Mouse (Mus musculus): Measurements from ENCODE around the gene Vopp1. TPM values are rescaled to one million over a fixed set of nuclear protein-coding genes. Genes with fewer than 3 reads are reported as not detected.

The Vopp1 gene
- total and polyA plus RNA-seq, 3 experiments = 0.10 TPM; not detected in 2

DNA sequence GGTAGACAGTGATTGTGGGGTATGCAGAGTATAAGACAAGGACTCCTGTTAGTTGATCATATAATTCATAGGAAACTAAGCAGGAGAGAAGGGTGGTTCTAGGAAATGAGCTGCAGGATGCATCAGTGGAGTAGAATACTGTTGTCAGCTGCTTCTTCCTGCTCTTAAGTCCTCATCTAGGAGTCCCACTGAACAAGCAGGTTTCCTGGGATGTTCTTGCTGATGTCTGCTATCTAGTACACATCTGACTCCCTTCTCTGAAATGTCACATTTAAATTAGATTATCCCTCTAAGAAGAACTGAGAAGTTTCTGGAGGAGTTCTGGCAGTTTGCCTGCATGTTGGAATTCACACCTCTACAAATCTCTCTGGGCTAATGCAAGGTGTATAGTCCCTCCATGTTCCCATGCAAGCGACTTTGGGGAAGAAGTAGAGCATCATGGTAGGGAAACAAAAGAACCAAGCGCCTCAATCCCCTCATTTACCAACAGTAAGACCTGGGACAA lies 10.5 kb downstream of the Vopp1 start:
- dilution Hi-C loops (cut with MboI; ENCODE audit: extremely low pct_ligation_motif_present, extremely low pct_unique_long_range_greater_than_20kb, low sequenced_read_pairs) (no loop called here), in situ Hi-C loops (cut with MboI; ENCODE audit: low pct_ligation_motif_present, low pct_unique_long_range_greater_than_20kb, low sequenced_read_pairs) (no loop called here)
- Histone ChIP-seq H3K79me2 (replicated peaks; ENCODE audit: control insufficient read depth, extremely low read depth, insufficient read depth, poor library complexity, severe bottlenecking) (no peaks in the 10 kb centered on the region), H3K4me2 (ENCODE audit: insufficient read depth, low read depth, poor library complexity, severe bottlenecking) (no peak overlapping the region), H3K9ac (ENCODE audit: insufficient read depth, low read depth) (no peak overlapping the region), H3K9me3 (replicated peaks; ENCODE audit: low read length) (no peaks in the 10 kb centered on the region), H3K4me1 (ENCODE audit: control insufficient read depth in 1 of 2, insufficient read depth in 2 of 2) (no peaks in the 10 kb centered on the region), H3K4me3 (replicated peaks in 1 of 3; ENCODE audit: low read depth in 2 of 3, low read length in 2 of 3, poor library complexity in 1 of 3) (no peak overlapping the region), H3K27me3 (replicated peaks) (no peaks in the 10 kb centered on the region), H3K36me3 (replicated peaks in 1 of 2; ENCODE audit: control insufficient read depth in 1 of 2, insufficient read depth in 1 of 2, low read length in 1 of 2) (no peaks in the 10 kb centered on the region), H3K27ac (ENCODE audit: insufficient read depth, low read depth) (no peak overlapping the region)
- no peak for DNase-seq (ENCODE audit: extremely low read depth)
- TF ChIP-seq E2F4 (IDR thresholded peaks at IDR 0.05; ENCODE audit: insufficient replicate concordance, low read depth, low read length) (no peak), ELF1 (IDR thresholded peaks at IDR 0.05; ENCODE audit: low read depth, low read length) (no peak), USF1 (IDR thresholded peaks at IDR 0.05; ENCODE audit: low read depth, low read length) (no peak), USF2 (conservative IDR thresholded peaks at IDR 0.05; ENCODE audit: low read depth, low read length) (no peak), TCF12 (IDR thresholded peaks at IDR 0.05; ENCODE audit: low read depth, low read length) (no peak), JUN (IDR thresholded peaks at IDR 0.05; ENCODE audit: insufficient read depth, low read depth, low read length) (no peak), MAFK (IDR thresholded peaks at IDR 0.05; ENCODE audit: insufficient replicate concordance, low read length) (no peak), POLR2A (IDR thresholded peaks at IDR 0.05; ENCODE audit: low read depth, low read length) (no peak), MYC (IDR thresholded peaks at IDR 0.05; ENCODE audit: low read depth, low read length) (no peak), IRF4 (IDR thresholded peaks at IDR 0.05; ENCODE audit: low read depth, low read length) (no peak), CHD1 (IDR thresholded peaks at IDR 0.05; ENCODE audit: low read depth, low read length) (no peak), RAD21 (IDR thresholded peaks at IDR 0.05; ENCODE audit: low read depth, low read length) (no peak)

DNA sequence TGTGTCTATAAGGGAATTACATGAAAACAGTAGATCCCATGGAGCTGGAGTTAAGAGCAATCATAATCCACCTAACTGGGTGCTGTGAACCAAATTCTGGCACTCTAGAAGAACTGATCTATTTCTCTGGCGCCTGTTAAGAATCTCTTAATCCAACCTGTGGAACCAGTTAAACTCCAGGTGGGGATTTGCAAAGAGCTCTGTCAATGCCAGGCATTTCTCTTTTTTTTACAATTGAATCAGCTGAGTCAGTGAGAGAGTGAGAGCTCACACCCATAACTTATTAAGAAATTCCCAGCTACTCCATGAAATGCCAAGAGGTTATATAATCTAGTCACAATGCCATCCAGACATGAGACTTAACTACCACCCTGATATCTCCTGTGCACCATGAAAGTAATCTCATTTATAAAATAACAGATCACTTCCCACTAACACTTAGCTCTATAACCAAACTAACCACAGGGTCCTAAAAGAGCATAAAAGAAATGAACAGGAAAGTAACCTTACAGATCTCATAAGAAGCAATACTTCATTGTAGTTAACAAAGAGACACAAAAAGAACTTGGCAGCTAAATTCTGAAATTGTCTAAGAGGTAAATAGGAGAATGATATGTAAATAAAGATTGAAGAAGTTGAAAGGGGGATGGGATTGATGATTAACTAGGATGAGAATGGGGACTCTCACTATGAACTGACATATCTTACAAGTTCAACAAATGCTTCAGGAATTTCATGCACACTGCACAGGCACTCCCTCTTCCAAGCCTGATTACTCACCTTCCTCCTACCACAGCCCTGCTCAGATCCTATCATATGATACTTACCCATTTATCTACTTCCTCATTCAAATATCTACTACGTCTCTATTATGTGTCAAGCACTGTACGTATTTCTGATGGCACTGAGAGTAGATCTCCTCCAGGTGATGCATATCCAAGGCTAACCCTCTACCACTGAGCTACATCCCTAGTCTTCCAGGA lies 12.9 kb downstream of the Vopp1 start:
- no peak for DNase-seq (ENCODE audit: extremely low read depth)
- Histone ChIP-seq H3K27ac (ENCODE audit: insufficient read depth, low read depth) (no peak overlapping the region), H3K36me3 (replicated peaks in 1 of 2; ENCODE audit: control insufficient read depth in 1 of 2, insufficient read depth in 1 of 2, low read length in 1 of 2) (no peaks in the 10 kb centered on the region), H3K27me3 (replicated peaks) (no peaks in the 10 kb centered on the region), H3K79me2 (replicated peaks; ENCODE audit: control insufficient read depth, extremely low read depth, insufficient read depth, poor library complexity, severe bottlenecking) (no peaks in the 10 kb centered on the region), H3K4me3 (replicated peaks in 1 of 3; ENCODE audit: low read depth in 2 of 3, low read length in 2 of 3, poor library complexity in 1 of 3) (no peak overlapping the region), H3K4me2 (ENCODE audit: insufficient read depth, low read depth, poor library complexity, severe bottlenecking) (no peak overlapping the region), H3K9me3 (replicated peaks; ENCODE audit: low read length) (no peaks in the 10 kb centered on the region), H3K4me1 (ENCODE audit: control insufficient read depth in 1 of 2, insufficient read depth in 2 of 2) (no peaks in the 10 kb centered on the region), H3K9ac (ENCODE audit: insufficient read depth, low read depth) (no peak overlapping the region)
- in situ Hi-C loops (cut with MboI; ENCODE audit: low pct_ligation_motif_present, low pct_unique_long_range_greater_than_20kb, low sequenced_read_pairs) = no loop called here
- dilution Hi-C loops (cut with MboI; ENCODE audit: extremely low pct_ligation_motif_present, extremely low pct_unique_long_range_greater_than_20kb, low sequenced_read_pairs) = no loop called here
- no peak for TF ChIP-seq HCFC1 (IDR thresholded peaks at IDR 0.05; ENCODE audit: low read depth, low read length)
- no peak for TF ChIP-seq POLR2A (IDR thresholded peaks at IDR 0.05; ENCODE audit: low read depth, low read length)

All from CH12.LX (cell line).